Mouse (Mus musculus): Measurements from ENCODE around the gene Sec24d. TPM values are rescaled to one million over a fixed set of nuclear protein-coding genes. Genes with fewer than 3 reads are reported as not detected.
"Not testable (repeated sequence)": the region's sequence is repeated elsewhere in the genome, so short reads cannot be mapped to it uniquely, and the experiment has no call there.

Gene Sec24d
- total RNA-seq, 2 experiments from 2014 or later: 45.0 to 159 TPM

- DNase-seq (ENCODE audit: low spot score in 2 of 2): not testable (repeated sequence)
Measured at GRCm38 (mm10) chr3:123386157-123386780, 119.0 kb downstream of the Sec24d start.

DNA sequence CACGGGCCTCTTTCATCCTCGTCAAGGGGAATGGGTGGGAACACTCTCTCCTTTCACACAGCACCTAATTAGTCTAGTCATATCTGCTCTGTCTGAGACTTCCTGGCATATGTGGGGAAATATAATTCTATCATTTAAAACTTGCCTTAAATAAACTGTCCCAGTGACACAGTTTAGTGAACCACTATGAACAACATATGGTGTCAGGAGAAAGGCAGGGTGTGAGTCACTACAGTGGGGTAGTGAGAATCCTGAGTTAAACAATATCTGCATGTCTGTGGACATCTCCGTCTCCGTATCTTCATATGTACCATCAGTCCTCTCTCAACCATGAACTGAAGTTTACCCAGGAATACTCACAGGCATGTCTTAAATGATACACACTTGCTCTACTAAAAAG lies 123.9 kb downstream of the Sec24d start:
- DNase-seq (ENCODE audit: low spot score in 2 of 2): no peak

DNA sequence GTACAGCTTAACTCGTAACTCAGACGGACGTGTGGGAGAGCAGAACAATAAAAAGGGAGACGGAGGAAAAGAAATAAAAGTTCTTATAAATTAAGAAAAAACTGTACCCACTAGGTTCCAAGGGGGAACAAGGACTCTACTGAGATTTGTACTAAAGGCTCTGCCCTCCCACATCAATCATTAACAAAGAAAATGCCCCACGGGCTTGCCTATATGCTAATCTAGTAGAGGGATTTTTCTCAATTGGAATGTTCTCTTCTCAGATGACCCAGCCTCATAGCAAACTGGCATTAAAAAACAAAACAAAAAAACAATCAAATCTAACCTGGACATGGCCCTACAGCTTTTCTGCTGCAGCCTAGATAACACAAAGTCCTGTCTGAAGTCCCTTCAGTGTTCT lies 128.4 kb downstream of the Sec24d start:
- no peak for DNase-seq (ENCODE audit: low spot score in 2 of 2)

DNA sequence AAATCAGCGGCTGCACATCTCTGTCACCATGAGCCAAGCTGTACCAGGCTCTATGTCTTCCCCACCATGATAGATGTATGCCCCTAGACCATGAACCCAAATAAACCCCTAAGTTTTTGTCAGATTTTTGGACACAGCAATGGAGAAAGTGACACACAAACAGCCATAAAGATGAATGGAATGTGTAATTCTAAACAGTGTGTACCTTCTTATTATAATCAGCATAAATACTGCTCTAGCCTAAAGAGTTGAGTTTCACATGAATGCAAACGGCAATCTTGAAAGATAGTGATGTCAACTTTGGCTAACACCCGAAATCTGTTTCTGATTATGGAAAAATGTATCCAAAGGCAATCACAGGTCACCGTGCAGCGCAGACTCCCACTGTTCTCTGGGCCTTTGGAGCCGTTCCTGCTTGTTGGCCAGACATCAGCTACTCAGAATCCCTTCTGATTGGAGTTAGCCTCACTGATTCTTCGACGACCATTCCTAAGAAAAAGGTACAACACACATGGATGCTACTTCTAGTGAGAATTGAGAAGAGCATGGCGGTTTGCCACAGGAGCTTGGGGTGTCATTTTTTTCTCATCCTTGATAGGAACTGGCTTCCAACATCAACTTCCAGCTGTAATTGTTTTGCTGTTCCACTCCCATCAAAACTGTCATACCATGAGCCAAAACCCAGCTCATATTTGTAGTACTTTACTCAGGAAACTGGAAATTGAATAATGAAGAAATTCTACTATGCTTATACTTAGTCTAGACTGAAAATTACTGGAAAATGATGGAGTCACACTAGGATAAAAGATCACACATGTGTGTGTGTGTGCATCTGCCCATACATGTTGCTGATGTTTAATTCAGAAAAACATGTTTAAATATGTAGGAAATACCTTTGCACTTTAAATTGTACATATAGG lies 130.6 kb downstream of the Sec24d start:
- no peak for DNase-seq (ENCODE audit: low spot score in 2 of 2)

DNA sequence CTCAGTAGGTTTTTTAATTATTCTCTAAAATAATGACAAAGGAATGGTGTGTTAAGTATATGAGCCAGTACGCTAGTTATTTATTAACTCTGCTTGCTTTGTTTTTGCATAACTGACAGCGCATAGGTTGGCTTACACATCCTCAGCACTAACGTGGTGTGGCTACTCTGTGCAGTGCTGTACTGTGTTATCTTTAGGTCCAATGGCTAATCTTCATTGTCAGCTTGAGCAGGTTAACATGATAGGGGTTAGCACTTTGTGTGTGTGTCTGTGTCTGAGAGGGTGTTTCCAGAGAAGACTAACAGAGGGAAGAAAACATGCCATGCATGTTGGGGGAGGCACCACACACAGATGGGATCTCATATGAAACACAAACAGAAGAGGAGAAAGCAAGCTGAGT lies 137.7 kb downstream of the Sec24d start:
- DNase-seq (ENCODE audit: low spot score in 2 of 2): no peak

DNA sequence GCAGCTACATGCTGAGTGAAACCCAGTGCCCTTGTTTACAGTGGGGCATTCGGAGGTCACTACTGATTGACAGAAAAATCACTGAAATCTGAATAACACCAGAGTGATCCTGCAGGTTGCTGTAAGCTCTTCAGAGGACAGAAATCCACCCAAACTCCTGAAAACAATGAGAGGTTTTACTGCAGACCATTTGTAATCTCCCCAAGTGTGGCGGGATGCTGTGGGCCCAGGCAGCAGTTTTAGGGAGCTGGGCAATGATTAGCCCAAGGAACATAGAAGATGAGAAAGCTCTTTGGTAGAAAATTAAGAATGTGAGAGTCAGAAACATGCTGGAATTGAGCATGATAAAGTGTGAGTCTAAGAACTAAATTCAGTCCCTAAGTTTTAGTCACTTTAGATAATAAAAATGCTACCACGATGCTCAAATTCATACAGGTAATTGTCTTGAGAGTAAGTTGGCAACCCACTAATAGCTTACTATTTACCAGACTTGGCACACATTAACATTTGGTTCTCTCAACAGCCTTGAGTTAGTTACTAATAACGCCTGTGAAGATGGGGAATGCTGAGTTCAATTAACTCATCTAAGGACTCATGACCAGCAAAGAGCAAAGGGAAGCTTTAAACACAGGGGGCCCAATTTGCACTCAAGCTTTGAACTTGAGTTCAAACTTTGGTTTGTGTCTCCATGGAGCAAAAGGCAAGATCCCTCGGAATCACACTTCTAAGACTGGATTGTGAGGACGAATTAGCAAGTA lies 144.7 kb downstream of the Sec24d start:
- no peak for DNase-seq (ENCODE audit: low spot score in 2 of 2)

- no peak for DNase-seq (ENCODE audit: low spot score in 2 of 2)
Measured at GRCm38 (mm10) chr3:123413173-123413572, 145.9 kb downstream of the Sec24d start.

Other genes starting within 250 kb of the Sec24d start
- under 1 TPM in 1 of 2 experiments, not detected in 1; 0.42 TPM for gene Myoz2, start 232.4 kb upstream of the Sec24d start, total RNA-seq (2021)
- gene Synpo2, start 31.3 kb upstream of the Sec24d start, total RNA-seq (2021): 10 to 100 TPM in 1 of 2 experiments, 1 to 10 TPM in 1; 7.6 to 20.7 TPM
- gene Mettl14, start 118.7 kb downstream of the Sec24d start, total RNA-seq (2021): 10 to 100 TPM; 13.4 to 15.2 TPM
- 1 to 10 TPM; 1.7 to 2.1 TPM for gene Prss12, start 179.5 kb downstream of the Sec24d start, total RNA-seq (2021)

All from adrenal gland, adult 18-20 months (tissue).